Mouse (Mus musculus) ovary, adult 18-20 months (tissue): ENCODE results near the gene Zfp628.

Experiments
- DNase-seq: peaks from one replicate; pipeline ENCODE4 v3.0.0; 2022; ENCODE audit warnings: low spot score, mixed read lengths

Gene Zfp628

GRCm38 (mm10) chr7:4918681-4919080 is 3.7 kb downstream of the Zfp628 start:
- no peak for DNase-seq

GRCm38 (mm10) chr7:4919096-4919495 is 4.1 kb downstream of the Zfp628 start:
- DNase-seq, result no peak

GRCm38 (mm10) chr7:4919971-4920370 is 5.0 kb downstream of the Zfp628 start:
- DNase-seq, result no peak

- no peak for DNase-seq
Observed at GRCm38 (mm10) chr7:4920496-4920895, 5.5 kb downstream of the Zfp628 start.

GRCm38 (mm10) chr7:4920976-4921823 is 6.2 kb downstream of the Zfp628 start:
- no peak for DNase-seq

DNA sequence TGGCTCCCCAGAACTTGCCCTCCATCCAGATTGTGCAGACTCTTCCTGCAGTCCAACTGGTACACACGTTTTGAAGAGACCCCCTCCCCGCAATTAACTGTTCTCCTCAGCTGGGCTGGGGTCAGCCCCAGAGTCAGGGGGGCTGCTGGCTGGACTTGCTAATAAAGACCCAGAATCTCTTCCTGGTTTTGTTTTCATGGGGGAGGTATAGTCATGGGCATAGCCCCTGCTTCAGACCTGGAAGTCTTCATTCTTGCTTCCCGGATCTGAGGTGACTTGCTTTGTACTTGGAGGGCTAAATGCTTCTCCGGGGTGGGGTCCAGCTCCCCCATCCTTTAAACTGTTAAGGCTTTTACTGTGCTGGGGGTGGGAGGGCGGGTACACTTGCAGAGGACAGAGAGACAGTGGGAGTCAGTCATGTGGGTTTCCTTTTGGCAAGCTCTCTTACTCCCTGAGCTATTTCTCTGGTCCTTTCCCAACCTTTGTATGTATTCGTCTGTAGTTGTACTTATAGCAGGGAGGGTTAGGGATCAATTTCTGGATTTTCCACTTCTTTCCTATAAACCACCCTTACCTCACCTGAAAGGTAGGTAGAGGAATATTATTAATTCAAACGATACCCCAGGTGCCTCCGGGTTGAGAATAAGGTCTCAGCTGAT is 6.9 kb downstream of the Zfp628 start, which contains the start of gene Nat14:
Gene Nat14 (plus strand): TSS at position 205 of the 659 bp plus-strand sequence.
- no peak for DNase-seq

DNA sequence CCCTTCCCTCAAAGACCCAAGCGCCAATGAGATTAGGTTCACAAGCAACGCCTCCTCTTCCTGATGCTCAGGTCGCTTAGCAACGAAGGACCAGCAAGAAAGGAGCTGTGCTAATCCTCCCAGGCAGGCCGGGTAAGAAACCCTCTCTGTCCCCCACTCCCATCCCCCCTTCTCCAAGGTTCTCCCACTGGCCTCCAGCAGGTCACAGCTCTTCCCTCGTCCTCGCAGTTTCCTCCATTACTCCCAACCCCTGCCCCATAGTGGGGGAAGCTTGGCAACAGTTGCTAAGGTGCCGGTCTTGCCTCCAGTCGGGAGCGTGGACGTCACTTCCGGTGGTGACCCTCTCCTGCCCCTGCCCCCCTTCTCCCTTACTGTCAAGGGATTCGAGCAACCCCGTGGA is 7.5 kb downstream of the Zfp628 start:
- peak; percentile 59 for DNase-seq

- no peak for DNase-seq
Observed at GRCm38 (mm10) chr7:4922931-4923565, 8.0 kb downstream of the Zfp628 start.

DNA sequence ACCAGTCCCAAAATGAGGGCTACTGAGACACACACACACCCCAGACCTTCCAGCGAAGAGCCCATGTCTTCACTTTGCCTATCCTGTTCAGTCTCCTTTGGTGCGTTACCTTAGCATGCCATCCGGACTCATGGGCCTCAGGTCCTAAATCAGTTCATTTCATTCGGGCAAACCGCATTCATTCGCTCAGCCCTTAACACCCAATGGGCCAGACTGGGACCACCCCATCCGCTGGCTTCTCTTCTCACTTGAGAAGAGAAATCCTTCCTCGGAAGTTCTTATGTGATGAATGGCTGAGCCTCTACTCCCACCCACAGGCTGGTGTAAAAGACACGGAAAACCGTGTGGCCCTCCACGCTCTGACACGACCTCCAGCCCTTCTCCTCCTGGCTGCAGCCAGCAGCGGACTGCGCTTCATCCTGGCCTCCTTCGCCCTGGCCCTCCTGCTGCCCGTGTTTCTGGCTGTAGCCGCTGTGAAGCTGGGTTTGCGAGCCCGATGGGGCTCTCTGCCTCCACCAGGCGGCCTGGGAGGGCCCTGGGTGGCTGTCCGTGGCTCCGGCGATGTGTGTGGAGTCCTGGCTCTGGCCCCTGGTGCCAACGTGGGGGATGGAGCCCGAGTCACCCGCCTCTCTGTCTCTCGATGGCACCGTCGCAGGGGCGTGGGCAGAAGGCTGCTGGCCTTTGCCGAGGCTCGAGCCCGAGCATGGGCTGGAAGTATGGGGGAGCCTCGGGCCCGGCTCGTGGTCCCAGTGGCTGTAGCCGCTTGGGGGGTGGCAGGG is 8.8 kb downstream of the Zfp628 start:
- DNase-seq, result peak; percentile 55

DNA sequence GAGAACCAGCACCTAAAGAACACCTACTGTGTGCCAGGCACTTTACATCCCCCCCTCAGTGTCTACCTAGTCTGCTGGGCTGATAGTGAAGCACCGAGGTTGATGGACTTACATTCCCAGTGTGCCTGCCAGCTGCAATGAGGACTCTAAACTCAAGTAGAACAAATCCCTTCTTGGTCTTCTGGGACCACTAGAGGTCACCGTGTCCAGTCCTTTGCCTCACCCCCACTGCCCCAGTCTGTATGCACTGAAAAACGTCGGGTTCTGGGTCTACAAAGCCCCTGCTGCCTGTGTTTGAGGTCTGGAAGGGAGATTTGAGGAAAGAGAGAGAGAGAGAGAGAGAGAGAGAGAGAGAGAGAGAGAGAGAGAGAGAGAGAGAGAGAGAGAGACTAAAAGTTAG is 9.5 kb downstream of the Zfp628 start:
- no peak for DNase-seq

DNA sequence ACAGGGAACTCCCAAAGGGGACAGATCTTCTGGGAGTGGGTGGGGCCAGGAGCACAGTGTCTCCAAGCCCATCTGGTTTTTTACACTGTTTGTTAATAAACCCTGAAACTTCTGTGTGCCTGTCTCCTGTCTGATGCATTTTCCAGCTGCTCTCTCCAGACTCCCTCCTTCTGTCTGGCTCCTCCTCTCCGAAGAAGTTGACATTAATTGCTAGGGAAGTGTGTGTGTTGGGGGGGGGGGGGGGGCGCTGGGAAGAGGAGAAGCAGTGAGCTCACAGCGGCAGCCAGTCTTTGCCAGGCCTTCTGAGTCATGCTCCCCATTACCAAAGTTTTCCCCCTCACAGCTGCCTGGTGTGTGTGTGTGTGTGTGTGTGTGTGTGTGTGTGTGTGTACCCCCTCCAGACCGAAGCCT is 9.9 kb downstream of the Zfp628 start:
- no peak for DNase-seq

DNA sequence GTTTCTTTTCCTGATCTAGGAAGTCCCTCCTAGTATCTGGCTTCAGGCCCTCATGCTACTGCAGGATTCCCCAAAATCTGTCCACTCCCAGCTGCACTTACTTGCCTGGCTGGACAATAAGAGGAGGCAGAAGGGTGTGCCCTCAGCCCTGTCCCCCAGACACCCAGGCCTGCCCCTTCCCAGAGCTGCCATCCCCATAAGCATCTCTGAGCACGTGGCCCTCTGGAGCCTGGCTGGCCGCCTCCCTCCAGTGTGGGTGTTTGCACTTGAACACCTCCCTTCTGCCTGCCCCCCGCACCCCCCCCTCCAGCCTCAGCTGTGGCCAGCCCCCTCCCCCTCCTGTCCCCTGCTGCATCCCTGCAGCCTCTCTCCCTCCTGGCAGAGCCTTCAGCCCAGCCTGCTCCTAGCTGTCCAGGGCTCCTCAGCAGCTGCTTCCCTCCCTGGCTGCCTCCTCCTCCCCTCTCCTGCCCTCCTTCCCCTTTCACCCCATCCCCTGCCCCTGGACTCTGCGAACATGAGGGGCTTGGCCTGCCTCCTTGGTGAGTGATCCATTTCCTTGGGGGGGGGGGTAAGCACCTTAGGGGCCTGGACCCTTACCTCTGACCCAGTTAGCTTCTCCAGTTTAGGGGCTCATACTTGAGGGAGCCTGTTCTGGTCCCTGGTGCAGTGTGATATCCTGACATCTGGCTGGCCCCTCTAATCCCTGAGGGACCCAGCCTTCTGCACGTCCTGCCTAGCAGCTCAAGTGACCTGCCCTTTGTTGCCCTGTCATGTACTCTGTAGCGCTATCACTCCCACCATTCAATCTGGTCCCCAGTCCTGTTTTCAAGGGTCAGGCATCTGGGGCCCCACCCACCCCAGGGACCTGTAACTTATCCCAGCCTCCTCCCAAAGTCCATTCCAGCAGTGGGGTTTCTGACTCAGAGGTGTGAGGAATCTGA is 10.7 kb downstream of the Zfp628 start, which contains the start of gene Ssc5d:
Gene Ssc5d (plus strand): TSS at position 345 of the 941 bp plus-strand sequence.
- DNase-seq, result no peak

DNA sequence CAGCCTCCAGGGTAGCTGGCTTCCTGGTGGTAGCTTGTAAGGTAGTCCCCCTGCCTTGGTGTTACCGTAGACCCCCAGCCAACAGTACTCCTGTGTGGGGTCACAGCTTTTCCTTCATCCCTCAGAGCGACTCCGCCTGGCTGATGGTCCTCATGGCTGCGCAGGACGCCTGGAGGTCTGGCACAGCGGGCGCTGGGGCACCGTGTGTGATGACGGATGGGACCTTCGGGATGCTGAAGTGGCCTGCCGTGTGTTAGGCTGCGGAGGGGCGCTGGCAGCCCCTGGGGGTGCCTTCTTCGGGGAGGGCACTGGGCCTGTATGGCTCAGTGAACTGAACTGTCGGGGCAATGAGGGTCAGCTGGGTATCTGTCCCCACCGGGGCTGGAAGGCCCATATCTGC is 11.8 kb downstream of the Zfp628 start:
- no peak for DNase-seq

GRCm38 (mm10) chr7:4927711-4928110 is 12.7 kb downstream of the Zfp628 start:
- no peak for DNase-seq

- DNase-seq, result no peak
Observed at GRCm38 (mm10) chr7:4928323-4928722, 13.3 kb downstream of the Zfp628 start.

- DNase-seq, result no peak
Observed at GRCm38 (mm10) chr7:4933103-4933502, 18.1 kb downstream of the Zfp628 start.

- no peak for DNase-seq
Observed at GRCm38 (mm10) chr7:4934160-4934914, 19.3 kb downstream of the Zfp628 start.

DNA sequence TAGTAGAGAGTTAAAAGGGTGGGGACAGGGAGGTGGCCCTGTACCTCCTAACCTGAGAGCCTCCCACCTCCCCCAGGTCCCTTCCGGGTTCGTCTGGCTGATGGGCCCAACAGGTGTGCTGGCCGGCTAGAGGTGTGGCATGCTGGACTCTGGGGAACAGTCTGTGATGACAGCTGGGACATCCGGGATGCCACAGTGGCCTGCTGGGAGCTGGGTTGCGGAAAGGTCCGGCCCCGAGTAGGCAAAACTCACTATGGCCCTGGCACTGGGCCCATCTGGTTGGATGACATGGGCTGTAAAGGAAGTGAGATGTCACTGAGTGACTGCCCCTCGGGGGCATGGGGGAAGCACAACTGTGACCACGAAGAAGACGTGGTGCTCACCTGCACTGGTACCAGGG is 21.8 kb downstream of the Zfp628 start:
- DNase-seq, result no peak

- DNase-seq, result no peak
Observed at GRCm38 (mm10) chr7:4937392-4937791, 22.4 kb downstream of the Zfp628 start.

GRCm38 (mm10) chr7:4938456-4938855 is 23.4 kb downstream of the Zfp628 start:
- DNase-seq, result no peak
